Mouse (Mus musculus) C2C12 (cell line): ENCODE measurements around the gene Kctd11. TPM values are rescaled to one million over a fixed set of nuclear protein-coding genes. Genes with fewer than 3 reads are reported as not detected.

ENCODE experiments used
- H3K27me3 ChIP-seq: one replicate; pipeline ENCODE4 v1.6.1; 2011; ENCODE audit not compliant: control insufficient read depth, insufficient read depth, insufficient read length
- H3K36me3 ChIP-seq: one replicate; pipeline ENCODE4 v1.6.1; 2011; ENCODE audit not compliant: control insufficient read depth, insufficient read depth
- H3K4me3 ChIP-seq: one replicate; pipeline ENCODE4 v1.5.1; 2011; ENCODE audit warnings: mild to moderate bottlenecking, control low read depth; ENCODE audit not compliant: poor library complexity, insufficient read depth, severe bottlenecking
- H3K79me2 ChIP-seq: one replicate; pipeline ENCODE4 v1.6.1; 2011; ENCODE audit not compliant: control insufficient read depth, insufficient read depth
- H3K79me3 ChIP-seq: one replicate; pipeline ENCODE4 v1.6.1; 2011; ENCODE audit warnings: low read depth, control low read depth
- H3ac ChIP-seq: one replicate; pipeline ENCODE3; 2011; ENCODE audit warnings: low read depth; ENCODE audit not compliant: control insufficient read depth, insufficient read length
- CEBPB ChIP-seq: IDR thresholded peaks from one replicate; pipeline ENCODE4 v1.6.1; 2011; ENCODE audit warnings: low read depth, mild to moderate bottlenecking, control low read depth, moderate library complexity
- CTCF ChIP-seq: IDR thresholded peaks from one replicate; pipeline ENCODE4 v1.5.1; 2011; ENCODE audit not compliant: control insufficient read depth, insufficient read depth, insufficient read length
- FOSL1 ChIP-seq: IDR thresholded peaks from one replicate; pipeline ENCODE4 v1.8.0; 2011; ENCODE audit warnings: mild to moderate bottlenecking, low read length; ENCODE audit not compliant: poor library complexity, insufficient read depth, severe bottlenecking
- MAX ChIP-seq: IDR thresholded peaks from one replicate; pipeline ENCODE4 v1.6.1; 2011; ENCODE audit warnings: mild to moderate bottlenecking, control low read depth
- MYOD1 ChIP-seq: IDR thresholded peaks from one replicate; pipeline ENCODE4 v1.6.1; 2011; ENCODE audit warnings: low read depth; ENCODE audit not compliant: control insufficient read depth, insufficient read length
- MYOG ChIP-seq: IDR thresholded peaks from one replicate; pipeline ENCODE4 v1.6.1; 2011; ENCODE audit not compliant: control insufficient read depth, insufficient read length; ENCODE audit errors: extremely low read depth
- USF1 ChIP-seq: IDR thresholded peaks from one replicate; pipeline ENCODE4 v1.6.1; 2011; ENCODE audit warnings: low read depth, mild to moderate bottlenecking, control low read depth, moderate library complexity
- polyA plus RNA-seq: library from polyadenylated mRNA; unstranded; fragments of >200 nt; fragmentation: generic; extraction: Trizol; gene quantifications from one replicate; pipeline ENCODE4 v1.2.1, GENCODE M21; 2012; ENCODE audit warnings: missing spikeins

The Kctd11 gene
- polyA plus RNA-seq, 1 experiment = 17.2 TPM

GRCm38 (mm10) chr11:69902972-69903371 lies 21.8 kb upstream of the Kctd11 start:
- H3K79me3 ChIP-seq = peaks cover 17% of the 10 kb centered on the region
- H3K27me3 ChIP-seq = no peaks in the 10 kb centered on the region
- H3K4me3 ChIP-seq = peak overlapping the region; percentile 93
- TF ChIP-seq MAX (no peak), USF1 (no peak), CTCF (no peak), FOSL1 (no peak), MYOD1 (no peak), MYOG (no peak), CEBPB (no peak)
- peaks cover 34% of the 10 kb centered on the region for H3K79me2 ChIP-seq
- peaks cover 42% of the 10 kb centered on the region for H3K36me3 ChIP-seq
- peak overlapping the region; percentile 47 for H3ac ChIP-seq

GRCm38 (mm10) chr11:69901993-69902392 lies 20.8 kb upstream of the Kctd11 start:
- Histone ChIP-seq H3K79me3 (peaks cover 17% of the 10 kb centered on the region), H3K27me3 (no peaks in the 10 kb centered on the region), H3ac (peak overlapping the region; percentile 96), H3K79me2 (peaks cover 34% of the 10 kb centered on the region), H3K4me3 (peak overlapping the region; percentile 93), H3K36me3 (peaks cover 33% of the 10 kb centered on the region)
- TF ChIP-seq MYOD1 (no peak), CTCF (no peak), FOSL1 (no peak), USF1 (no peak), CEBPB (no peak), MYOG (no peak), MAX (no peak)

GRCm38 (mm10) chr11:69901406-69901846 lies 20.2 kb upstream of the Kctd11 start:
- peaks cover 34% of the 10 kb centered on the region for H3K79me2 ChIP-seq
- peaks cover 17% of the 10 kb centered on the region for H3K79me3 ChIP-seq
- peak overlapping the region; percentile 96 for H3ac ChIP-seq
- H3K36me3 ChIP-seq = peaks cover 27% of the 10 kb centered on the region
- no peaks in the 10 kb centered on the region for H3K27me3 ChIP-seq
- TF ChIP-seq MAX (peak; percentile 71), MYOG (no peak)
- H3K4me3 ChIP-seq = peak overlapping the region; percentile 93

GRCm38 (mm10) chr11:69900471-69901405 lies 19.5 kb upstream of the Kctd11 start, which contains the start of the genes 2810408A11Rik and Neurl4:
Gene 2810408A11Rik, minus strand, starts transcription at chr11:69900987.
Gene Neurl4, plus strand, starts transcription at chr11:69901072.
- Histone ChIP-seq H3K79me3 (peaks cover 17% of the 10 kb centered on the region), H3K27me3 (no peaks in the 10 kb centered on the region), H3K36me3 (peaks cover 20% of the 10 kb centered on the region), H3K79me2 (peaks cover 33% of the 10 kb centered on the region), H3ac (peak within 1 kb of the TSS; percentile 96), H3K4me3 (peak within 1 kb of the TSS; percentile 93)
- TF ChIP-seq MAX (peak; percentile 6), FOSL1 (no peak), CEBPB (peak; percentile 80), USF1 (no peak), MYOG (no peak)

- peaks cover 28% of the 10 kb centered on the region for H3K79me2 ChIP-seq
- no peaks in the 10 kb centered on the region for H3K27me3 ChIP-seq
- H3K36me3 ChIP-seq = peaks cover 11% of the 10 kb centered on the region
- peak overlapping the region; percentile 93 for H3K4me3 ChIP-seq
- H3ac ChIP-seq = no peak overlapping the region
- no peak for TF ChIP-seq CEBPB
- no peak for TF ChIP-seq MYOG
- TF ChIP-seq MAX = no peak
- no peak for TF ChIP-seq USF1
- no peak for TF ChIP-seq FOSL1
- no peak for TF ChIP-seq MYOD1
- TF ChIP-seq CTCF = no peak
- peaks cover 17% of the 10 kb centered on the region for H3K79me3 ChIP-seq
Observed at GRCm38 (mm10) chr11:69899870-69900269, 18.7 kb upstream of the Kctd11 start.
